Mouse (Mus musculus) urinary bladder, postnatal 14 days (tissue): ENCODE measurements around the gene Zxdc.

Experiments used
- DNase-seq: peaks from one replicate; pipeline ENCODE4 v3.0.0; 2021; ENCODE audit warnings: low spot score

The Zxdc gene

GRCm38 (mm10) chr6:90377708-90378107 is 8.4 kb downstream of the Zxdc start:
- no peak for DNase-seq

GRCm38 (mm10) chr6:90381465-90381864 is 12.2 kb downstream of the Zxdc start:
- DNase-seq = no peak

- DNase-seq = no peak
Measured at GRCm38 (mm10) chr6:90390629-90391028, 21.3 kb downstream of the Zxdc start.

GRCm38 (mm10) chr6:90393948-90394347 is 24.7 kb downstream of the Zxdc start:
- DNase-seq = no peak

GRCm38 (mm10) chr6:90395751-90396150 is 26.5 kb downstream of the Zxdc start:
- no peak for DNase-seq

- DNase-seq = no peak
Measured at GRCm38 (mm10) chr6:90397291-90397690, 28.0 kb downstream of the Zxdc start.

- DNase-seq = no peak
Measured at GRCm38 (mm10) chr6:90408632-90409031, 39.3 kb downstream of the Zxdc start.

- DNase-seq = no peak
Measured at GRCm38 (mm10) chr6:90410972-90411371, 41.7 kb downstream of the Zxdc start.

- no peak for DNase-seq
Measured at GRCm38 (mm10) chr6:90411926-90412325, 42.6 kb downstream of the Zxdc start.

GRCm38 (mm10) chr6:90422565-90422964 is 53.3 kb downstream of the Zxdc start:
- DNase-seq = peak; percentile 81

GRCm38 (mm10) chr6:90425361-90425760 is 56.1 kb downstream of the Zxdc start:
- DNase-seq = no peak

GRCm38 (mm10) chr6:90426003-90426402 is 56.7 kb downstream of the Zxdc start:
- DNase-seq = no peak

GRCm38 (mm10) chr6:90428380-90428974 is 59.2 kb downstream of the Zxdc start, which contains the start of gene Cfap100:
Gene Cfap100, minus strand, starts transcription at chr6:90428797.
- peak; percentile 70 for DNase-seq

GRCm38 (mm10) chr6:90429911-90430310 is 60.6 kb downstream of the Zxdc start:
- DNase-seq = no peak

- no peak for DNase-seq
Measured at GRCm38 (mm10) chr6:90431487-90431886, 62.2 kb downstream of the Zxdc start.

- DNase-seq = no peak
Measured at GRCm38 (mm10) chr6:90434687-90435086, 65.4 kb downstream of the Zxdc start.

GRCm38 (mm10) chr6:90435195-90435618 is 65.9 kb downstream of the Zxdc start:
- peak; percentile 82 for DNase-seq

- DNase-seq = no peak
Measured at GRCm38 (mm10) chr6:90436192-90436907, 67.1 kb downstream of the Zxdc start.

GRCm38 (mm10) chr6:90437041-90437440 is 67.7 kb downstream of the Zxdc start:
- DNase-seq = no peak

GRCm38 (mm10) chr6:90446883-90447282 is 77.6 kb downstream of the Zxdc start:
- DNase-seq = no peak

- DNase-seq = peak; percentile 92
Measured at GRCm38 (mm10) chr6:90450179-90450578, 80.9 kb downstream of the Zxdc start.

- no peak for DNase-seq
Measured at GRCm38 (mm10) chr6:90450697-90451096, 81.4 kb downstream of the Zxdc start.

- DNase-seq = no peak
Measured at GRCm38 (mm10) chr6:90451512-90451911, 82.2 kb downstream of the Zxdc start.

- no peak for DNase-seq
Measured at GRCm38 (mm10) chr6:90452603-90453002, 83.3 kb downstream of the Zxdc start.
